Mouse (Mus musculus): ENCODE results near the gene Runx3.

DNA sequence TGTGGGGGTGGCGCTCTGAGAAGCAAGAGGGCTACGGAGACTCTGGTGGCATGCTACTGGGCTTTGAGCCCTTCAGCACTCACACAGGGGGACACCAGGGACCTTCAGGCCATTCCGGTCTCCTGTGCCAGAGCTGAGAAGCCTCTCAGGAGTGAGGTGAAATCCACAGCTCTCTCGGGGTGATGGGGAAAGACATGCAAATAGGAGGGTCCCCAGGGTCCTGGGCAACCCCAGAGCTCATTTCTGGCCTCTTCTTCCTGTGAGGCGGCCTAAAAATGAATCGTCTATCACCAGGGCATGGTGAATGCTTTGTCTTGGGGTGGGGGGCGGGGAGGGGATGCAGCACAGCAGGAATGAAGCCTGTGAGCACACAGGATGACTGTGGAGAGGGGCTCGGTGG is 15.8 kb downstream of the Runx3 start:
- no peak for TF ChIP-seq CTCF (IDR thresholded peaks at IDR 0.05; ENCODE audit: control insufficient read depth, insufficient read depth, low read length)
- no peak for TF ChIP-seq POLR2A (IDR thresholded peaks at IDR 0.05; ENCODE audit: borderline replicate concordance, control insufficient read depth, low read depth, low read length)
